Mouse (Mus musculus) urinary bladder, adult 2 months (tissue): Measurements from ENCODE around the gene 4930544D05Rik. TPM values are rescaled to one million over a fixed set of nuclear protein-coding genes. Genes with fewer than 3 reads are reported as not detected.

Experiments used
- DNase-seq: peaks from one replicate; pipeline ENCODE4 v3.0.0; 2022; ENCODE audit warnings: low spot score
- polyA plus RNA-seq: library from polyadenylated mRNA; depleted of rRNA; stranded (reverse); fragments of >200 nt; gene quantifications from 2 replicates; pipeline ENCODE4 v1.2.3, GENCODE M21; 2012

4930544D05Rik gene
- polyA plus RNA-seq, 1 experiment: not detected

DNA sequence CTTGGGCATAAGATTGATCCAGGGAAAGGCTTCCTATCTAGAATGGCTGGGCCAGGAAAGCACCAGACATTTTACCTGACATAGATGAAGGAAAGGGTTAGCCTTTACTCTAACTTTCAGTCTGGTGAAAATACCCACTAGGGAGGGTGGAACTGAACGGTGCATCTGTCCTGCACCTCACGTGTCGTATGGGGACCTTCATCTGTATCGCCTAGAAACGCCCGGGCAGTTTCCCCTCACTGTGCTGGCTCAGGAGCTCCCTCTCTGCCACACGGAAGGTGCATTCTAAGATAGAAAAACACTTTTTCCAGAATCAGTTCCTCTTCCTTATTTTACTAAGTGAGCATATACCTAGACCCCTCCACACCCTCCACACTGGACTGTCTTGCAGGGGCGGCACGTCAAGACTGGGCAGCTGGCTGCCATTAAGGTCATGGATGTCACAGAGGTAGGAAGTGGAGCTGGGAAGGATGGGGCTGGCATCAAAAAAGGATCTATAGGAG, 17.1 kb upstream of the 4930544D05Rik start:
- no peak for DNase-seq

DNA sequence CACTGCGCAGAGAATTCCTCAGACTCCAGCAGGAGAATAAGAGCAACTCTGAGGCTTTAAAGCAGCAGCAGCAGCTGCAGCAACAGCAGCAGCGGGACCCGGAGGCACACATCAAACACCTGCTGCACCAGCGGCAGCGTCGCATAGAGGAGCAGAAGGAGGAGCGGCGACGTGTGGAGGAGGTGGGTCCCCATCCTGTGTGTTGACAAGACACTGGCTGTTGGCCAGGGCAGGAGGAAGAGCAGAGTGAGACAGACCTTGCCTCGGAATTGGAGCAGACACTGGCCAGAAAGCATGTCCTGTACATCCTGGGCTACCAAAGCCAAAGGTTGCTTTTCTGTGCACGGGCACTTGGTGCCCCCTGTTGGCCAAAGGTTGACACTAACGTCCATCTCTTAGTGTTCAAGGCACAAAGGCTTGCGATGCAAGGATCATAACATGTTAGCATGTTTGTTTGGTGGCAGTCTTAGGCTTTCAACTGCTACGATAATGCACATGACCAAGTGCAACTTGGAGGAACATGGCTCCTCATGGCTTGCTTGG, 10.6 kb upstream of the 4930544D05Rik start:
- DNase-seq: peak; percentile 53

DNA sequence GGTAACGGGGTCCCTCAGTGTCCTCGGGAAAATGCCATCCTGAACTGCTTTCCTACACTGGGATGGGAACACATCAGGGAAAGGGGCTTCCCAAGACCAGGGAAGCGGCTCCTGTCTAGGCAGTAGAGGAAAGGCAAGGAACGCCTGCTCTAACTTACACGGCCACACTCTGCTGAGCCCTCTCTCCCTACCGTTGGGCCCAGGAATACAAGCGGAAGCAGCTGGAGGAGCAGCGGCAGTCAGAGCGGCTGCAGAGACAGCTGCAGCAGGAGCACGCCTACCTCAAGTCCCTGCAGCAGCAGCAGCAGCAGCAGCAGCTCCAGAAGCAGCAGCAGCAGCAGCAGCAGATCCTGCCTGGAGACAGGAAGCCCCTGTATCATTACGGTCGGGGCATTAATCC, 8.9 kb upstream of the 4930544D05Rik start:
- DNase-seq: no peak

DNA sequence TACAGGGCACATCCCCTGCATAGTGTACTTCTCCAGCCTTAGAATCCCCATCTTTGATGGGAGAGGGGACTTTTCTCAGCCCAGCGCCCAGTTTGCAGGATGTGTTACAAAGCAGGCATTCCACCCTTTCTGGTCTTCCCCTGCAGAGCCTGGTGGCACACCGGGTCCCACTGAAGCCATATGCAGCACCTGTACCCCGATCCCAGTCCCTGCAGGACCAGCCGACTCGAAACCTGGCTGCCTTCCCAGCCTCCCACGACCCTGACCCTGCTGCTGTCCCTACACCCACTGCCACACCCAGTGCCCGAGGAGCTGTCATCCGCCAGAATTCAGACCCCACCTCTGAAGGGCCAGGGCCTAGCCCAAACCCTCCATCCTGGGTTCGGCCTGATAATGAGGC, 8.0 kb upstream of the 4930544D05Rik start:
- no peak for DNase-seq

DNA sequence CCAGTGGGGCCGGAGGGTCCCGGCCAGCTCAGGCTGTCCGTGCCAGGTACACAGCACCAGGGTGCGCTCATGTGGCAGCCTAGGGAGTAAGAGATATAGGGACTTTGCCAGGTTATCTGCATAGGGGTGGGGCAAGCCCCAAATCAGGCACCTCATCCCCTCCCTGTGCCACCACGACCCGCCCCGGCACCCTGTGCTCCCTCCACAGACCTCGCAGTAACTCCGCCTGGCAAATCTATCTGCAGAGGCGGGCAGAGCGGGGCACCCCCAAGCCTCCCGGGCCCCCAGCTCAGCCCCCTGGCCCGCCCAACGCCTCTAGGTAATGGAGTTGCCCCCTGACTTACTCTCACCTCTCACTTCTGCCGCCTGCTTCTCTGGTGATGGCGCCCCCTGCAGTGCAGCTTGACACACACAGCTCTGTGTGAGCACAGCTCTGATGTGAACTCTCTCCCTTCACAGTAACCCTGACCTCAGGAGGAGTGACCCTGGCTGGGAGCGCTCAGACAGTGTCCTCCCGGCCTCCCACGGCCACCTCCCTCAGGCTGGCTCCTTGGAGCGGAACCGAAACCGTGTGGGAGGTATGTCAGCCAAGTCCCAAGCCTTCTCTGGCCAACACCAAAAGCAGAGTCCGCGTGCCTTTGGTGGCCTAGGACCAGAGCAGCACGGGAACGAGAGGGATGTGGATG, 7.1 kb upstream of the 4930544D05Rik start:
- no peak for DNase-seq

DNA sequence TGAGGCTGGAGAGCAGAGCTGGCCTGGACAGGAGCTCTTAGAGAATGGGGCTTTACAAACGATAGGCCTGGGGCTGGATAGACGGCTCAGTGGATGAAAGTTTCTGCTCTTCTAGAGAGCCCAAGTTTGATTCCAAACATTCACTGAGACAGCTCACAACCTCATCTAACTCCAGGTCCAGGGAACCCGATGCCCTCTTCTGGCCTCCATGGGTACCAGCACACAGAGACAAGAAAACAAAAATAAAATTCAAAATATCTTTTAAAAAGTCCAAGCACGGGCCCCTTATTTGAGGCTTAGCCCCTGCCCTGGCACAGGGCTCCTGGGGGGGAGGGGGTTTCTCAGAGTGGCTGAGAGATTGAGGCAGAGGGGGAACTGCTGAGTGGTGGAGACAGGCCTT, 4.9 kb upstream of the 4930544D05Rik start:
- no peak for DNase-seq

DNA sequence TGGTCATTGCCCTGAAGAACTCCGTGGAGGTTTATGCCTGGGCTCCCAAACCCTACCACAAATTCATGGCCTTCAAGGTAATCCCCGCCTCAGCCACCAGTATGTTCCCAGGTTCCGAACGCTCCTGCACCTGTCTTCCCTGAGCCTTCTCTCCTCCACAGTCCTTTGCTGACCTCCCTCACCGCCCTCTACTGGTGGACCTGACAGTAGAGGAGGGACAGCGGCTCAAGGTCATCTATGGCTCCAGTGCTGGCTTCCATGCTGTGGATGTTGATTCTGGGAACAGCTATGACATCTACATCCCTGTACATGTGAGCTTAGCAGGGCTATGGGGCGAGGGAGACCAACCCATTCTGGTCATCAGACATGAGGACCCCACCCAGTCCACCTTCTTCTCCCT, 3.1 kb upstream of the 4930544D05Rik start:
- no peak for DNase-seq

DNA sequence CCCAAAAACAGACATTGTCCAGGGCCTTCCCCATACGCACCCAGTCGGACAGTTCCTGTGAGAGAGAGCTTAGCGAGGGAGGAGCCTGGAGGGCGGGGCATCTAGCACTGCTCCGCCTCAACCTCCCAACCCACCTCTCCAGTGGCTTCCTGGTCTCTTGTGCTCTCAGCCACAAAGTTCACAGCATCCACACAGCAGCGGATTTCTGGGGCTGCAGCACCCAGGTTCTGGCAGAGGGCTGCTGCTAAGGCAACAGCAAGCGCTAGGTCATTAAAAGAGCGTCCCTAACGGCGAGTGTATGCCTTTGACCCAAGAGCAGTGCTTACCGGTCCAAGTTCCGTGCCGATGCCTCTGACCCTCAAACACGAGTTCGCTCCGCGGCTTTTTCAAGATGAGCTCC, 574 bp upstream of the 4930544D05Rik start:
- DNase-seq: peak; percentile 49

DNA sequence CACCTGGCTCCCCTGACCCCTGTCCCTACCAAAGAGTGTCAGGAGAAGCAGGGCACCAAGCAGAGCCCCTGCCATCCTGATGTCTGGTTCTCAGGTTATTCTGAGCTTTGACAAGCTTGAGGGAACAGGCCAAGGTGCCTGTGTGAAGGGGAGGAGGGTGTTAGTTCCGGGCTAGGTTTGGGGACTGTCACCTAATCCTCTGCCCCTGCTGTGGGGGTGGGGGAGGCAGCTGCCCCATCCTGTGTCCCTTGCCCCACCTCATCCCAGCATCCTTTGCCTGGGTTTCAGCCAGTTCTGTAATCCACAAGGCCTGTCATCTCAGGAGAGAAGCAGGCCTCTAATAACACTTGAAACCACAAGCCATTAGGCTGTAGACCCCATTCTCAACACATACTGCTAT, 3.5 kb downstream of the 4930544D05Rik start, which contains the start of gene Chrne:
Gene Chrne (minus strand): TSS at position 116 of the 400 bp plus-strand sequence.
- no peak for DNase-seq

DNA sequence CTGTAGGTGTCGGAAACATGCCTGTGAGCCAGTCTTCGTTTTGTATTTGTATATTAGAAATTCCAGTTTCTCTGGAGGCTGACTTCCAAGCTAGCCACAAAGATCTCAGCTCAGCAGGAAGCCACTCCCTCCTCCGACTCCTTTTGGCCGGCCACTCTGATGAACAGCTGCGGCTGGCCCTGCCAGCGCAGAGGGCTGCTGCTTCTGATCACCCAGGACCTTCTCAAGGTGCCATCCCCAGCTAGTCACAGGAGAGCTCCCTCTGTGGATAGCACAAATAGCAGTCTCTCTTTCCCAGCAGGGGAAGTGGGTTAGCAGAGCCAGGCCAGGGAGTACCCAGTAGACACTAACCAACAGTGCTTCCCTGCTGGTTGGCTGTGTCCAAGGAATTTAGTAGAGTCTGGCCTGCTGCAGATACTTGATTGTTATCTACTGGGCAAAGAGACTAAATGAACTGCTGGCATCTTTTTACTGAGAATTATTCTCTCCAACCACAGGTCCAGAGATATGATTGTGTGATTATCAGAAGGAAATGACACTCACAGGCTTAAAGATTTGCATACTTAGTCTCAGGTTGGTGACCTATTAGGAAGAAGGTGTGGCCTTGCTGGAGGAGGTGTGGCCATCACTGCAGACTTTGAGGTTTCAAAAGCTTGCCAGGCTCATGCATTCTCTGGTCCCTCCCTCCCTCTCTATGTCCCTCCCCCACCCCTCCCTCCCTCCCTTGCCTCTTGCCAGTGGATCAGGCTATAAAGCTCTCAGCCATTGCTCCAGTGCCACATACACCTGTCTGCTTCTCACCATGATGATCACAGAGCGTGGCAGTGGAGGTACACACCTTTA, 6.5 kb downstream of the 4930544D05Rik start:
- no peak for DNase-seq

DNA sequence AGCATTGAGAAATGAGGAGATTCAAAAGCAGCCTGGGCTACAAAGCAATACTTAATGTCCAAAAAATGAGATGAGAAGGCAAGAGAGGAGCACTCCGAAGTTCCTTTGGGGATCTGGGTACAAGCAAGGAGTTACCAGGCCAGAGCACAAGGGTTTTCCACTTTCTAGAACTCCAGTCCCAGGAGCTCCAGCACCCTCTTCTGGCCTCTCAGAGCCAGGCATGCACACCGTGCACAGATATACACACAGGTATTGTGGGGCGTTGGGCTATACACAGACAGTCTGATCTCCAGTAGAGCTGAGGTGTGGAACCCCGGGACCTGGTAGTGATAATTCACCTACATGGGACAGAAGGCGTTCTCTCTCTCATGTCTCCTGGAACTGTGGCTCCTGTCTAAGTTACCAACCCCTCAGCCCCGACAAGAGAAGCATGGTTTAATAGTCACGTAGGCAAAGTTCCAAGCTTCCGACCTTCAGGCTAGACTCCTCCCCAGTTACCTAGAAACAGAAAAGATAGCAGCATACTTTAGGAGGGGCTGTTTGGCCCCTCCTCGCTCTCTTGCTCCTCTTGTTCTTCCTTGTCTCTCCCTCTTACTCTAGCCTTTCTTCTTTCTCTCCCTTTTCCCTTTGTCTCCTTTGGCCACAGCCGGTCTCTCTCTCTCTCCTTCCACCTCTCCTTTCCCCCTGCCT, 7.5 kb downstream of the 4930544D05Rik start:
- DNase-seq: no peak

DNA sequence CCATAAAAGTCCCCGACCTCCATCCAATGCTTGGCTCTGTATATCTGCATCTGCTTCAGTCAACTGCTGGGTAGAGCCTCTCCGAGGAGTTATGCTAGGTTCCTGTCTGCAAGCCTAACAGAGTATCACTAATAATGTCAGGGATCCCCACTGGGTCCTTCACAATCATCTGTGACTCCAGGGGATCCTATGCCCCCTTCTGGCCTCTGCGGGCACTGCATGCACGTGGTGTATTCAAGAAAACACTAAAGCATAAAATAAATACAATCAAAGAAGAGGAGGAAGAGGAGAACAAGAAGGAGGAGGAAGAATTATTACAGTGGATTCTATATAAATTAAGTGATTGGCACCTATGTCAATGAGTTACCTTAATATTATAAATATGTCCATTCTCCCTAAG, 9.8 kb downstream of the 4930544D05Rik start:
- DNase-seq: no peak

DNA sequence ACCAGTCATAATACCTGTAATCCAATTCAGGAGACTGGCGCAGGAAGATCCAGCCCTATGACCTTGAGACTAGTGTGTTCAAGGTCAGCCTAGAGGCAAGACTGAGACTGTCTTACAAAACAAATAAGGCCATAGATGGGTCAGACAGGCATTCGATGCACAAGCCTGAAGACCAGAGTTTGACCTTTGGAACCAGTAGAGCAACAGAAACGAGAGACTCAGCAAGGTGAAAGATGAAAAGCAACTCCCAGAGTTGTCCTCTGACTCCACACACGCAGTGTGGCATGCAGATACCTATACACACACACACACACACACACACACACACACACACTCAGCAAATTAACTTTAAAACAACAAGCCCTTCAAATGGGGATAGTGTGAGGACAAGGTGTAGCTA, 11.2 kb downstream of the 4930544D05Rik start:
- DNase-seq: no peak

DNA sequence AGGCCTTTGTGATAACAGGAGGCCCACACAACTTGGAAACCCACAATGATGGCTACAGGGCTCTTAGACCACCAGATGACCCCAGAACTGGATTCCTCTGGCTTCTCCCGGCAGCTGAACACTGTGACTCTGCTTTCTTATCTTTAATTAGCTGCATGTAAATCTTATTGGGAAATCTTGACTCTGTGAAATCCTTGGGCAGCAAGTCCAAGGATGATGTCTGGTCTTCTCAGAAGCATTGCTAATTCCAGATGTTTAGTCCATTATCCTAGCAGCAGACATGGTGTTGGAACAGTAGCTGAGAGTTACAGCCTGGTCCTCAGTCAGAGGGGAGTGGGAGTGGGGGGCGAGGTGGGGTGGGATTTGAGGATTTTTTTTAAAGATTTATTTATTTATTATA, 12.8 kb downstream of the 4930544D05Rik start:
- no peak for DNase-seq

DNA sequence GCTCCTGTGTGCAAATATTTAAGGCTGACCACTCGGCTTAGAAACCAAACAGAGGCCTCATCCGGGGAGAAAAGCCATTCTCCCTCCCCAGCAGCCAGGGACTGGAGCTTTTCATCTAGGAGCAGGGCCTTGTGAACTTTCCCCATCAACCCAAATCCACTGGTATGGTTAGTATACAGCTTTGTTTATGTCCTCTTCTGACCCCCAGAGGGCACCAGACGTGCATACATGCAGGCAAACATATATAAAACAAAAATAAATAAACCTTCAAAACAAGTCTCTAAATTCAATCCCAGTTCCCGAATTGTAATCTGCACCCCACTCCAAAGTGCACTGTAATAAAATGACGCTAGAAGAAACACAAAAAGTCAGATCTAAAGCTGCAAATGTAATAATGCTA, 13.9 kb downstream of the 4930544D05Rik start:
- no peak for DNase-seq

DNA sequence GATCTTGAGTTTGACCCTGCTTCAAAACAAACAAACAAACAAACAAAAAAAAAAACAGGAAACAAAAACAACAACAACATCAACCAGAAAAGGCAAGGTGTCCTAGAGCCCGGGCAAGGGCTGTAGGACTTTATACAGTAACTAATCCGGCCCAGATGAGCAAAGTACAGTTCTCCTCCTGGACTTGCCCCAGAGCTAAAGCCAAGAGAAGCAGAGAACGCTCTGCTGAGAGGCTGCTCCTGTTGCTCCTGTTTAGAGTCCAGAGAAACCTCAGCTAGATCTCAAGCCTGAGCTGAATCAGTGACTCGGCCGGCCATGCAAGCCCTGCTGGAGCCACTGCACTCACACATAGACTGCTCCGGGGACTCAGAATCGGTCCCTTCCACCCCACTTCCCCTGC, 14.5 kb downstream of the 4930544D05Rik start:
- no peak for DNase-seq

DNA sequence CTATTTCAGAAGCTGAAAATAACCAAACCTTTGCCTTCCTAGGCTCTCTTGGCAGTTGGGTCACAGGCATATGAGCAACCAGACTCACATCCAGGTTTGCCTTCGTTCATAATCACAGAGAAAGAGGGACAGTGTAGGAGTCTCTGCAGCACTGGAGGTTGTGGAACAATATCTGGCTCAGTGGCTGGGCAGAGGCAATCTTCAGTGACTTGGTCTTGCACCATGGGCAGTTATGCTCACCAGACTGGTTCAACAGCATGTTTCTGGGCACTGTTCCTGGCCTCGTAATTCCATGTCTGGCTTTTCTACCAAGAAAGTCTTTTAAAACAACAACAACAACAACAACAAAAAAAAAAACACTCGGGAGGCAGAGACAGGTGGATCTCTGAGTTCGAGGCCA, 20.0 kb downstream of the 4930544D05Rik start:
- no peak for DNase-seq

DNA sequence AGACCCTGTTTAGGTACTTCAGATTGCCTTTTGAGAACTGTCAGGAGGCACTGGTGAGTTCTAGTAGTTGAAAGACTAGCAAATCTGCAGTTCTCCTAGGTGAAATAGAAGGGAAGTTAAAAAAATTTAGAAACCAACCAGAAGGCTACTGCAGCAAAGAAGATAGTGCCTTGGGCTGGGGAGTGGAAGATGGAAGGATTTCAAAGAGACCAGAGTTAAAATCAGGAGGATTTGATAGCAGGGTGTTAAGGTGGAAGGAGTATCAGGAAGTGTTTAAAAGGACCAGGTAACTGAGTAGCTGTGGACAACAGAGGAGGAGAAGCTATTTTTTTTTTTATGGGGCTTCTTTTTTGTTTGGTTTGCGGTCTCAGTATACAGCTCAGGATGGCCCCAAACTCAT, 22.1 kb downstream of the 4930544D05Rik start:
- no peak for DNase-seq

DNA sequence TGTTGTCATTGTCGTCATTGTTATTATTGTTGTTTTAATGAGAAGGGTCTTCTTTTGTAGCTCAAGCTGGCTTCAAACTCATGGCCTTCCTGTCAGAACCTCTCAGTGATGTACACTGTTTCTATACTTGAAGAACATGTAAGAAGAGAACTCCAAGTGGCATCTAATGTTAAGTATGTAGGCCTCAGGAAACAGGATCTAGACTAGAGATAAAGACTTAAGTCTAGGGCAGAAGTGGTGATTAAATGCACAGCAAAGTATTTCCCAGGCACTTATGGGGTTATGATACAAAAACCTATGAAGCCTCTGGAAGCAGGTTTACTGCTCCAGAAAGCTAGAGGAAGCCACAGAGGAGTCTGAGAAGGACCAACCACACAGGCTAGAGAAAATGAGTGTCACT, 22.6 kb downstream of the 4930544D05Rik start:
- no peak for DNase-seq

DNA sequence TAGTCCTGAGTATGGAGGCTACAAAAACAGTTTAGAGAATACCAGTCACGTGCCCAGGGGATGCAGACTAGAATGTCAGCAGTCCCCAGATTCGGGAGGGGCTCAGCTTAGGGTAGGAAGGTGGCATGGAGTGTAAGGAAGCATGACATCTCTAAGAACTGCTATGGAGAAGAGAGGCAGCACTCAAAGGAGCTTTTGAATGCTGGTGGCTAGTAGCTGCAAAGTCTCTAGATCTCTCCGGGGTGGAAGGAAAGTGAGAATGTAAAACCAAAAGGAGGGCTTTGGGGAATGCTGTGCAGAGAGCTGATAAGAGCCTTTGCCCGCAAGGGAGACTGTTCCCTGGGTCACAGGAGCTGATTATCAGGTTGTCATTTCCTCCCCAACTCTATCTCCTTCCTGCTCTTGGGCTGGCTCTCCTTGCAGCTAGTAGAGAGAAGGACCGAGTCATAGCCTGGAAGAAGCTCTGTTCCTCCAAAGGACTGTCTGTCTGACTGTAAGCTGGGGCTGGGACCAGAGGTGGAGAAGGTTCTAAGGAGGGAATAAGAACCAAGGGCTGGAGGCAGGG, 23.1 kb downstream of the 4930544D05Rik start, which contains the start of gene Gp1ba:
Gene Gp1ba (plus strand): TSS at position 409 of the 565 bp plus-strand sequence.
- DNase-seq: no peak

DNA sequence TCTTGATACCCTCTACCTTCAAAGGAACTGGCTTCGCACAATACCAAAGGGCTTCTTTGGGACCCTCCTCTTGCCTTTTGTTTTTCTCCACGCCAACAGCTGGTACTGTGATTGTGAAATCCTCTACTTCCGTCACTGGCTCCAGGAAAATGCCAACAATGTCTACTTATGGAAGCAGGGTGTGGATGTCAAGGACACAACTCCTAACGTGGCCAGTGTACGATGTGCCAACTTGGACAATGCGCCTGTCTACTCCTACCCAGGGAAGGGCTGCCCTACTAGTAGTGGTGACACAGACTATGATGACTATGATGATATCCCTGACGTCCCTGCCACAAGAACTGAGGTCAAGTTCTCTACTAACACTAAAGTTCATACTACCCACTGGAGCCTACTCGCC, 24.3 kb downstream of the 4930544D05Rik start:
- DNase-seq: no peak

DNA sequence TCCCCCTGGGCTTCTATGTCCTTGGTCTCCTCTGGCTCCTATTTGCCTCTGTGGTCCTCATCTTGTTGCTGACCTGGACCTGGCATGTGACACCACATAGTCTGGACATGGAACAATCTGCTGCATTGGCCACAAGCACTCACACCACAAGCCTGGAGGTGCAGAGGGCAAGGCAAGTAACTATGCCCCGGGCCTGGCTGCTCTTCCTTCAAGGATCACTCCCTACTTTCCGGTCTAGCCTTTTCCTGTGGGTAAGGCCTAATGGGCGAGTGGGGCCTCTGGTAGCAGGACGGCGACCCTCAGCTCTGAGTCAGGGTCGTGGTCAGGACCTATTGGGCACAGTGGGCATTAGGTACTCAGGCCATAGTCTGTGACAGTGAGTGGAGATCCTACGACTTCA, 25.6 kb downstream of the 4930544D05Rik start:
- DNase-seq: no peak
